Mouse (Mus musculus): ENCODE measurements at regions not wholly inside any gene's neighbourhood (a gene's known extent, or its start where the extent isn't known, plus 50 kb on each side); places are given as distances from the start of the nearest gene placed in this dataset.

DNA sequence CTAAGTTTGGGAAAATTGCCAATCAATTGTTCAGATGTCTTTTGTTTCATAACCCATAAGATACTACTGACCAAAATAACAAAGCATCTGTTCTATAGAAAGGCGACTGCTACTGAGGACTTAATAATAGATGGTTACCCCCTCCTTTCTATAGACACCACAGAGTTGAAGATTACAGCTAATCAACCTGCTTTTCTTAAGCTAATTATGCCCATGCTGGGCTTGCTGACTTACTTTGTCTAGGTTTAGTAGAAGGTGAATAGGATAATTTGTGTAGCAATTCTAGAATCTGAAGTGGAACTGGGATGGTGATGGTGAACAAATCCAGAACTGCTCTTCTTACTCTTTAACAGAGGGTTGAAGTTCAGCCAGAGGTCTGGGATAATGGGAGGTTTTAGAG, 53.8 kb upstream of the Tbx18 start:
- DNase-seq (ENCODE audit: low spot score) = no peak

DNA sequence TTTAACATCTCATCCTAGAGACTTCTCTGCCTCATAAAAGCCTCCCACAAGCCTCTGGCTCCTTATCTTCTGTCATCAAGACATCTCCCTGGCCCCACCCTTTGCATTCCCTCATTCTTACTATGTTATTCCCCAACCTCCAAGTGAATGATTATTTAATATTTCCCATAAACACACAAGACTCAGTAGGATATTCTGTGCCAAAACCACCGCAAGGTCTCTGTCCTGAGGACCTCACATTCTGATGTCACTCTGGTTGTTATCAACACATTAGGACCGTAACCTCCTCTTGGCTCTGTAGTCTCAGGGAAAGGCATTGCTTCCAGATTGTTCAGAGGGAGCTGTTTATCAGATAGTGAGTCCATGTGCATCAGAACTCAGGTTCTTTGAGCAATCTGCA, 80.7 kb upstream of the Tbx18 start:
- no peak for DNase-seq (ENCODE audit: low spot score)

GRCm38 (mm10) chr9:87822276-87822675, 91.2 kb upstream of the Tbx18 start:
- no peak for DNase-seq (ENCODE audit: low spot score)

DNA sequence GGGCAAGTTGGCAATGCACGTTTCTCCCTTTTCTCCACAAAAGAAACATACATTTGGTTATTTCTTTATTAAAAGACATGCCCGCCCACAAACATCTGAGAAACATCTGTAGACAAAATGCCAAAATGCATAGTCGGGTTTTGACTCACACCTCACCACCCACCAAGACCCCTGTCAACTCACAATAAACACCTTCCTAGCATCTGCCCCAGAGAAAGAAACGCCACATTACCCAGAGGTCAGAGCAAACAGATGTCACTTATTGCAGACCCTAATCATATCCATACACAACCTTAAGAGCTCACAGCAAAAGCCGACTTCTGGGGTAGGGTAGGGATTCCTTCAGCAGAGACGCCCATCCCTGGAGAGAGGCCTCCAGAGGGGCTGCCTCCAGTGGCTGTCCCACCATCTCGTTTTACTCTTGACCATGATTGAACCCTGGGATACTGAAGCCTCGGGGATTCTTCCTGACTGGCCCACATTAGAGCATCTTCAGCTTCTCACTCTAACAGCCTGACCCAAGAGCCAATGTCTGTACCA, 93.7 kb upstream of the Tbx18 start:
- DNase-seq (ENCODE audit: low spot score) = no peak

DNA sequence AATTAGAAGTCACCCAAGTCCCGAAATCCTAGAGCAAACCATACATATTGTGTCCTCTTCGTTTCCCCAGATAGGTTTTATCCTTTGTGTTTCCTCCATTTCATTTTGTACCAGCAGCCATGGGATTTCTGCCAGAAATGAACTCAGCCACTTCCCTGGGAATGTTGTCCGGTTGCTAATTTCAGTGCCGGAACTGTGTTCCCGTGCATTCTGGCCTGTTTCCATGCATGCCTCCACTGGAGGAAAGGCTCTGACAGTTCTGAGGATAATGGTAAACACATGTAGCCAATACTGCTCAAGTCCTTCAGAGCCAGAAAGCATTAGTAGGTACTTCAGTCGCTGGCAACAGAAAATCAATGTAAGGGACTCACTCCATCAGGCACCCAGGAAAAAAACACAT, 112.8 kb upstream of the Tbx18 start:
- no peak for DNase-seq (ENCODE audit: low spot score)

DNA sequence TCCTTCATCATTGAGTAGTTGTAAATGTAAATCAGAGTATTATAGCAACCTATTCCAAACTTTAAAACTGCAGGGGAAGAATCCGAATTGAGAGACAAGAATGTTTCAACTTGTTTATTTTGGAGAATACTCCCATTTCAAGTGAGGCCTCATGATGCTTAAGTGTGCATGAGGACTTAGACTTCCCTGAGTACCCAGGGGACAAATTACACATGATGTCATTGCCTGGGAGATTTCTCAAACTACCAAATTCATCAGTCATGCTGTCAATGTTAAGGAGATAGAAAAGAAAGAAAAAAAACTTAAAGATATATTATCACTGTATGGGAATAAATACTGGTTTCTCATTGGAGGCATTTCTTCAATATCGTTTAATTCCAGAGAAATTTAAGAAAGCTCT, 113.4 kb upstream of the Tbx18 start:
- DNase-seq (ENCODE audit: low spot score) = no peak

DNA sequence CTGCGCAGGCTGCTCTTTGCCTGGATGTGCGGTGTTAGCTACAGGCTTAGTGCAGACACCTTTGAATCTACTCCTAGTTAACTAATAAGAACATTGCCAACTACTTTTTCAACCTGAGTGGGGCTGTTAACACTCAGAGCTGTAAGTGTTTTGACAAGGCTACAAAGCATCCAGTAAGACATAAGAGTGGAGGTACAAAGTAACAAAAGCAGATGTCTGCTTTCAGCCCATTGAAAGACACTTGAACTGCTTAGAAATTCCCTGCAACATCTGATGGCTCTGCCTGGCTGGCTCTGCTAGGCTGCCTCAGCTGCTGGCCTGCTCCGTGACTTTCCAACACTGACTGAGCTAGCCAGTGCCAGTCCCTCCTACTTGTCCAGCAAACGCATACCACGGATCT, 117.8 kb upstream of the Tbx18 start:
- no peak for DNase-seq (ENCODE audit: low spot score)

- DNase-seq (ENCODE audit: low spot score) = no peak
Measured at GRCm38 (mm10) chr9:87850133-87850532, 119.1 kb upstream of the Tbx18 start.

DNA sequence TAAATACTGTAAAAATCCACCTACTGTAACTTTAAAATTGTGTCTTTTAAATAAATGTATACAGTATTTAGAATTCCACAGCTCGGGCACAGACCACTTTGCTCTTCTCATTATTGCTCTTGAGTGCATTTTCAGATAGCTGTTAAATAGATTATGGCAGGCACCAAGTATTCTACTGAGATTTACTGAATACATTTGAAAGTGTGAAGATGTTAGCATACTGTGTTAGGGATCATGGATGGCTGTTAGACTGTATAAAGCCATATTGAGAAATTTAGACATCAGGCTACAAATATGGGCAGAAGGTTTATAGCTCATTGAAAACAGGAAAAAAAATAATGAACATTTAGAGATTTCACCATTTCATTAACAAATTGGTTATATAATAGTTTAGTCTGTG, 130.5 kb upstream of the Tbx18 start:
- DNase-seq (ENCODE audit: low spot score) = no peak

GRCm38 (mm10) chr9:87865236-87865635, 134.2 kb upstream of the Tbx18 start:
- DNase-seq (ENCODE audit: low spot score) = no peak

GRCm38 (mm10) chr9:87872384-87872905, 141.4 kb upstream of the Tbx18 start:
- no peak for DNase-seq (ENCODE audit: low spot score)

DNA sequence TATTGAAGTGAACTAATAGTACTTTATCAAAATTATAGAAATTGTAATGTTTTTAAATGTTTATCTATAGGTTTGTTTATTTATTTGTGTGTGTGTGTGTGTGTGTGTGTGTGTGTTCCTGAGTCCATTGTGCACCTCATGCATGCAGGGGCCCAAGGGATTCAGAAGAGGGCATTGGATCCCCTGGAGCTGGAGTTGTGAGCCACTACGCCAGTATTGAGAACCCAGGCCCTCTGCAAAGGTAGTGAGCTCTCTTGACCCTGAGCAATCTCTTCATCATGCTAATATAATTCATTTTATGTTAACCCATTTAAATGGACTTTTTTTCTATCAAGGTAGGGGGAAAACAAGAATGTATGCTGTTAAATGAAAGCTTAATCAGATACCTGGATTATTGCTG, 151.5 kb upstream of the Tbx18 start:
- DNase-seq (ENCODE audit: low spot score) = no peak

GRCm38 (mm10) chr9:87883069-87883468, 152.0 kb upstream of the Tbx18 start:
- no peak for DNase-seq (ENCODE audit: low spot score)

DNA sequence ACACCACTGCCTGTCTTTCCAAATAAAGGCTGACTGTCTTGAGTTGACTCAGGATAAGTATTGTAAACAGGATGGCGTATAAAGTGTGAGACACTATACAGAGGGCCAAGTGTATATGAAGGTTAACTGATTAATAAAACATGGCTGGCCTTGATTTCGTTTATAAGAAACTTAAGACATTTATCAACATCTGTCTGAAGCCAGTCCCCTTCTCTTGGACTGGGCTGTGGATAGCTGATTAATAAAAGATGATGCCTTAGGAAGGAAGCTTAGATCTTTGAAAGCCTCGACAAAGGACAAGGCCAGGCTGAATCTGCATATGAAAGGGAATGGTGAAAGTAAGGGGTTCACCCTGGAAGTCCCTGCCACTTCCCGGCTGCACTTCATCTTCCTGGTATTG, 163.0 kb upstream of the Tbx18 start:
- DNase-seq (ENCODE audit: low spot score) = no peak

- DNase-seq (ENCODE audit: low spot score) = no peak
Measured at GRCm38 (mm10) chr9:87894596-87894995, 163.5 kb upstream of the Tbx18 start.

GRCm38 (mm10) chr9:87895526-87895925, 164.5 kb upstream of the Tbx18 start:
- DNase-seq (ENCODE audit: low spot score) = no peak

DNA sequence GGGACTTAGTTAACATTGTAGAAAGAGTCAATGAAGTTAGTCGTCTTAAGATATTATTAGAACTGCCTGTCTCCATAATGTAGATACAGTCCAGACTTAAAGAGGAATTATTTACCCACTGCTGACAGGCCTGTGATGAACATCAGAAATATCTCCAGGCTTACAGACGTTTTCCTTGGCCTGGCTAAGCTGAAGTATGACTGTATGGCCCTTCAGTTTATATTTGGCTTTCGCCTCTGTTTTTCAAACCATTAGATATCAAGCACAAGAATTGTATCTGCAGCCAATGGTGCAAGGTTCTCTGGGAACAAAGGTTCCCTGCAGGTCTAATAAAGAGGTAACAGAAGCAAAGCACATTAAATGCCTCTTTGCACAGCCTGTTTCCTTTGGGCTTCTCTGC, 166.3 kb upstream of the Tbx18 start:
- DNase-seq (ENCODE audit: low spot score) = no peak

DNA sequence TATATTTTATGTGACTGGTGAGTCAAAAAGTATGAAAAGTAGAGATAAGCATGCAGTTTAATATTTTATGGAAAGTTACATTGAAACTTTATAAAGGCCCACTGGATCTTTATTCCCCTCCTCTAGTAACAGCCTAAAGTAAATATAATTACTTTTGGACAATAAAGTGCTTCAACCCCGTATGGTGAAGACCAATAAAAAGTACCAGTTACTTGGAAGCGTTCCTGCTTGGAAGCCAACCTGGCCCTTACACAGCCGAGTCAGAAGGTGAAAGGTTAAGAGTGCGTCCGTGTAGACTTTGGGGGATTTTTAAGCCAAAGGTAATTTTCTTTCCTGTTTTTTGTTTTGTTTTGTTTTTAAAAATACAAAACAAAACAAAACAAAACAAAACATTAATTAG, 168.3 kb upstream of the Tbx18 start:
- DNase-seq (ENCODE audit: low spot score) = no peak

DNA sequence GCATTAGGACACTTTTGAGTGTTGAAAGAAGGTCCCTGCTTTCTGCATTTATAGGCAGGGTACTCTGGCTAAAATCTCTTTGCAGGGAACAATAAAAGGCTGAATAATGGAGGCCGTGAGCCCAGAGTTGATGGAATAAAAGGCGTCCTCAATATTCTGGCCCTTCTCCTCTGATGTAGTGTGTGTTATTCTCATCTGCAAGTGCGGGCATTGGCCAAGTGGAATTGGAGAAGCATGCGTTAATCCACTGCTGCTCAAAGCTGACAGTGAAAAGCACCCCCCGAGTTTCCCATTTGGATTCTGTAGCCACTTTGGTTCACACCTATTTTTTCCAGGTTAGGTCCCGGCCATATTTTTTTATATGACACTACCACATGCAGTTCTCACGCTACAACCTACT, 168.7 kb upstream of the Tbx18 start:
- no peak for DNase-seq (ENCODE audit: low spot score)

- DNase-seq (ENCODE audit: low spot score) = no peak
Measured at GRCm38 (mm10) chr9:87921291-87921690, 190.2 kb upstream of the Tbx18 start.

- no peak for DNase-seq (ENCODE audit: low spot score)
Measured at GRCm38 (mm10) chr9:87925151-87925550, 194.1 kb upstream of the Tbx18 start.

GRCm38 (mm10) chr9:87933230-87933629, 202.2 kb upstream of the Tbx18 start:
- no peak for DNase-seq (ENCODE audit: low spot score)

GRCm38 (mm10) chr9:87952426-87952825, 221.4 kb upstream of the Tbx18 start:
- DNase-seq (ENCODE audit: low spot score) = no peak

DNA sequence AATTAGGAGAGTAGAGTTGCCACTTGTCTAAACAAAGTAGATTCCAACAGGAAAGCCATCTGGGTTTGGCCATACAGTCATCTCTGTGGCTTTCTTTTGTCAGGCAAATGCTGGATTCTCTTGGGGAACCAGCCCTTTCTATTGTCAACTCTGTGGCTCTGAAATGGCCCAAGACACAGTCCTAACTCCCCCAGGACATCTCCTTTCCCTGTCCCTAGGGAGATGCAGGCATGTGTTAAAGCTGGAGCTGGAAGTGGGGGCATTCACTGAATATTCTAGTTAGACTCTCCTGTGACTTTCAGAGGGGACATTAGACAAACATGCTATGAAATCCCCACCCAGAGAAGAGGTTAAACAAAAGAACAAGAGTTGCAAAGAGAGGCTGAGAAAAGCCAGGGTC, 223.9 kb upstream of the Tbx18 start:
- no peak for DNase-seq (ENCODE audit: low spot score)

GRCm38 (mm10) chr9:87961796-87962195, 230.7 kb upstream of the Tbx18 start:
- no peak for DNase-seq (ENCODE audit: low spot score)
